Mouse (Mus musculus): ENCODE results near the gene Cd68.

DNA sequence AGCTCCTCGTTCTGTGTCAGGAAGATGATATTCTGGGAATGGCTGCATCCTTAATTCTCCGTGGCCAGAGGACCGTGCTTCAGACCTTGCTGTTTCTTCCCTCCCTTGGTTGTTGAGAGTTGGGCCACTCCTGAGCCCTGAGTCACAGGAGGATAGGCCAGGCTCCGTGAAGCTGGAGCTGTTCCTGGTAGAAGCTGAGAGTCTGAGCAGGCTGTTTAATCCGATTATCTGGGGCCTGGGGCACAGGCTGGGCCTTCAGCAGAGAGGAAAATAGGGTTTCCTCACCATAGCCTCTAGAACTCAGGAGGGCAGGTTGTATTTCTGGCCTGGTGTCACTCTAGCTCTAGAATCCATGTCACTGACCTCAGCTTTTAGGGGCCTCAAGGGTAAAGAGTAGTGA, 12.6 kb downstream of the Cd68 start:
- TF ChIP-seq POLR2A (IDR thresholded peaks at IDR 0.05; ENCODE audit: borderline replicate concordance, insufficient read depth, low read length): no peak
- no peak for TF ChIP-seq CTCF (IDR thresholded peaks at IDR 0.05; ENCODE audit: borderline replicate concordance, insufficient read depth, low read depth, low read length)

Measured in cerebellum, adult 2 months (tissue).